Mouse (Mus musculus) splenic B cell, adult 2 months (primary cell): Measurements from ENCODE around the gene Cacna1i.

Experiments used
- DNase-seq: peaks from one replicate; pipeline ENCODE4 v3.0.0-alpha.2; 2011; ENCODE audit warnings: low read depth, low spot score
- H3K27me3 ChIP-seq: 2 replicates; pipeline ENCODE4 v1.6.1; 2012; ENCODE audit warnings: mild to moderate bottlenecking, low read length, moderate library complexity, mixed read lengths; ENCODE audit not compliant: control insufficient read depth, poor library complexity, insufficient read depth, severe bottlenecking
- H3K36me3 ChIP-seq: 2 replicates; pipeline ENCODE4 v1.6.1; 2012; ENCODE audit warnings: mild to moderate bottlenecking, low read length, moderate library complexity, mixed read lengths; ENCODE audit not compliant: control insufficient read depth, poor library complexity, insufficient read depth, severe bottlenecking

The Cacna1i gene

DNA sequence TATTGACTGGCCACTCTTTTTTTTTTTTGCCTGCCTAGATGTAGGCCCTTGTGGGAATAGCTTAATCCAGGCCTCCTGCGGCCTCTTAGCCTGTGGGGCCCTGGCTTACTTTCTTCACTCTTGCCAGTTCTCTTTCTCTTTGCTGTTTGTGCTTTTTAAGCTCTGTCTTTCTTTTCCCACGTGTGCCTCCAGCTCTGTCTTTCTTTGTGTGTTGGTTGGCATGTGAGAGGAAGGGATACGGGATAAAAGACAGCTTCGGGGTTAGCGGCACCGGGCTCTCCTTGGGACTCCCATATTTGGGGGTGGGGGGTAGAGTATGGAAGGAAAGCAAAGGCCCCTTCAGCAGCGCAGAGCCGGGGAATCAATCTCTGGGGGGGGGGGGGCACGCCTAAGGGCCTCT, 151.0 kb downstream of the Cacna1i start:
- Histone ChIP-seq H3K36me3 (no peaks in the 10 kb centered on the region), H3K27me3 (no peaks in the 10 kb centered on the region)
- no peak for DNase-seq

GRCm38 (mm10) chr15:80438423-80438822, 151.4 kb downstream of the Cacna1i start:
- DNase-seq, result no peak
- no peaks in the 10 kb centered on the region for H3K27me3 ChIP-seq
- H3K36me3 ChIP-seq, result no peaks in the 10 kb centered on the region

DNA sequence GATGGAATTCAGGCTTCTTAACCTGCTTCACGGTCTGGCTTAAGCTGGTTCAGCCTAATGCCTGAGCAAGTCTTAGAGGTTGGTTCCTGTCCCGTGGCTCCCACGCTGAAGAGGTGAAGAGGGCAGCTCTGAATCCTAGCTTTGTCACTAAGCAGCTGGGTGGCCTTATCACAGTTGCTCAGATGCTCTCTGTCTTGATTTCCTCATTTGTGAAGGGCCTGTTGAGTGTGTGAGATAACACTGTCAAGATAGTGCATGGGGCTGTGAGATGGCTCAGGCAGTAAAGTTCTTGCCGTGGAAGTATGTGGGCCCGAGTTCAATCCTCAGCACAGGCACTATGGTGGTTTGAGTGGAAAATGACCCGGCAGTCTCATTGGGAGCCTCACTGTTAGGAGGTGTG, 153.2 kb downstream of the Cacna1i start:
- Histone ChIP-seq H3K36me3 (no peaks in the 10 kb centered on the region), H3K27me3 (no peaks in the 10 kb centered on the region)
- DNase-seq, result no peak

GRCm38 (mm10) chr15:80445956-80446687, 159.1 kb downstream of the Cacna1i start:
- no peak for DNase-seq
- no peaks in the 10 kb centered on the region for H3K36me3 ChIP-seq
- no peaks in the 10 kb centered on the region for H3K27me3 ChIP-seq
